Mouse (Mus musculus): ENCODE data around the gene Lamtor2. TPM values are rescaled to one million over a fixed set of nuclear protein-coding genes. Genes with fewer than 3 reads are reported as not detected.

The Lamtor2 gene
- polyA plus RNA-seq, 1 experiment, result 154 TPM

GRCm38 (mm10) chr3:88509250-88509649 is 43.6 kb downstream of the Lamtor2 start:
- H3K27ac ChIP-seq (ENCODE audit: insufficient read depth, low read depth, low read length), result peak overlapping the region; percentile 82
- peaks cover 56% of the 10 kb centered on the region for H3K4me1 ChIP-seq (ENCODE audit: control insufficient read depth, insufficient read depth, low read length)
- peak overlapping the region; percentile 62 for H3K4me3 ChIP-seq (ENCODE audit: insufficient read depth, low read length)
- TF ChIP-seq POLR2A (IDR thresholded peaks at IDR 0.05; ENCODE audit: borderline replicate concordance, low read depth, low read length), result no peak
- TF ChIP-seq CTCF (IDR thresholded peaks at IDR 0.05; ENCODE audit: low read depth, low read length), result no peak

DNA sequence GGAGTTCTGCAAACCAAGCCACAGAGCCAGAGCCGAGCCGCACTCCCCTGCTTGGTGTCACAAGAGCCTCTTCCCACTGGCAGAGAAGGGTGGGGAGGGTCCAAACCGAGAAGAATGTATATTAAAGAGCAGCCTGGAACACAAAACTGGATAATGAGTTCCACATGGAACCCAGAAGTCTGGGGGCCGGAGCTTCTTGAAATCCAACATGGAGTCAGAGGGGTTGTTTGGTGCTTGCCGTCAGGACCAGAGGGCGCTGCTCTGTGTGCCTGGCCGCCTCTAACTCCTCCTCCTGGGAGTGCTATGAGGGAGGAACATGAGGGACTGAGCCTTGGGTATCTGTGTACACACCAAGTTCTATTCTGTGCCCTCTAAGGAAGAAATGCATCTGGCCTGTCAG is 47.1 kb downstream of the Lamtor2 start:
- Histone ChIP-seq H3K4me3 (ENCODE audit: insufficient read depth, low read length) (no peak overlapping the region), H3K27ac (ENCODE audit: insufficient read depth, low read depth, low read length) (no peak overlapping the region), H3K4me1 (ENCODE audit: control insufficient read depth, insufficient read depth, low read length) (peaks cover 38% of the 10 kb centered on the region)
- TF ChIP-seq CTCF (IDR thresholded peaks at IDR 0.05; ENCODE audit: low read depth, low read length), result no peak
- no peak for TF ChIP-seq POLR2A (IDR thresholded peaks at IDR 0.05; ENCODE audit: borderline replicate concordance, low read depth, low read length)

DNA sequence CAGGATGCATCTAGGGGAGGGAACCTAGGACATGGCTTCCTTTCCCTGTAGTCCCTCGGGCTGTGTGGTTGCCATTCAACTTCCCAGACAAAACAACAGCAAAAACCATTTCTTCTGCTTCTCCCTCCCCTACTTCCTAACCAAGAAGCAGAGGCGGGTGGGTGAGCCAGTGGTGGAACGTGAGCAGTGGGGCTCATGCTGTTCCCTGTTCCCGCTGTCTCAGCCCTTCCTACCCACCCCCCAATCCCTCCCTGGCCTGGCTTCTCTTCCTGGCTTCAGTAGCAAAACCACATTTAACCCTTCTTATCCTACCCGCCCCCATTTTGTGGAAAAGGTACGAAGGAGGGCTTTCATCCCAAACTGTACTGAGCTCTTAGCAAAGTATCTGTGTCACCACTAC is 47.8 kb downstream of the Lamtor2 start:
- peak overlapping the region; percentile 92 for H3K27ac ChIP-seq (ENCODE audit: insufficient read depth, low read depth, low read length)
- TF ChIP-seq CTCF (IDR thresholded peaks at IDR 0.05; ENCODE audit: low read depth, low read length) (no peak), POLR2A (IDR thresholded peaks at IDR 0.05; ENCODE audit: borderline replicate concordance, low read depth, low read length) (no peak)
- H3K4me3 ChIP-seq (ENCODE audit: insufficient read depth, low read length), result no peak overlapping the region
- peaks cover 32% of the 10 kb centered on the region for H3K4me1 ChIP-seq (ENCODE audit: control insufficient read depth, insufficient read depth, low read length)

DNA sequence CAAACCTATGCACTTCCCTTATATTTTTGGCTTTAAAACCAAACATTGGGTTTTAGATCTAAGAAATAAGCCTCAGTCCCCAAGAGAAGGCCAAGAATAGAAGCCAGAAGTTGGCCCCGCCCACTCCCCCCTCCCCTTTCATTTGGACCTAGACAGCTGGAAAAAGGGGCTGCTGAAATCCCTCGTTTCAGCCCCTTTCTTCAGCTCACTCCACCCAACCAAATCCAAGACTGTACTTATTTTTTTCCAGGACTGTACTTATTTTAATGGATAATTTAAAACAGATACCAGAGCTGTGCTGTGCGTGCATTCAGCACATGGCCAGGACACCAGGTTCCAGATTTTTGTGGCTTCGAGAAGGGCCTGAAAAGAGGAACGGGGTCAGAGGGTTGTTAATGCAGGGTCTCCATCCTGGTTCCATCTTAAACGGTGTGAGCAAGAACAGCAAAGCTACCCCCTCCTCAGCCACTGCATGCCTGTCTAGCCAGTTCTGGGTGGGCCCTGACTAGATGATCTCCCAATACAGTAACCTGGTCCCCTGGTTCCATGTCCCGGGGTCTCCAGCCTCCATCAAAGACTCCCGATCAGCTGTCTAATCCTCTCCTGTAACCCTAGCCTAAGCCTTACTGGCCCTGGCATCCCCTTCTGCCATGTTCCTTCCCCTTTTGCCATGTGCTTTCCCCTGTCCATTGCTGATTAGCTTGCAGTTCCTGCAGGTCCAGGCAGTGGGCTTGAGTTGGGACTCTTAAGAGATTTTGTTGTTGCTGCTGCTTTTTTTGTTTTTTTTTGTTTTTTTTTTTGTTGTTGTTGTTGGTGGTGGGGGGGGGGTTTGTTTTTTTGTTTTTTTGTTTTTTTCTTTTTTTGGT is 48.8 kb downstream of the Lamtor2 start:
- peak overlapping the region; percentile 92 for H3K27ac ChIP-seq (ENCODE audit: insufficient read depth, low read depth, low read length)
- no peak for TF ChIP-seq CTCF (IDR thresholded peaks at IDR 0.05; ENCODE audit: low read depth, low read length)
- no peak for TF ChIP-seq POLR2A (IDR thresholded peaks at IDR 0.05; ENCODE audit: borderline replicate concordance, low read depth, low read length)
- peak overlapping the region; percentile 20; the same call in 1 of the 2 replicates for H3K4me3 ChIP-seq (ENCODE audit: insufficient read depth, low read length)
- H3K4me1 ChIP-seq (ENCODE audit: control insufficient read depth, insufficient read depth, low read length), result peaks cover 34% of the 10 kb centered on the region

DNA sequence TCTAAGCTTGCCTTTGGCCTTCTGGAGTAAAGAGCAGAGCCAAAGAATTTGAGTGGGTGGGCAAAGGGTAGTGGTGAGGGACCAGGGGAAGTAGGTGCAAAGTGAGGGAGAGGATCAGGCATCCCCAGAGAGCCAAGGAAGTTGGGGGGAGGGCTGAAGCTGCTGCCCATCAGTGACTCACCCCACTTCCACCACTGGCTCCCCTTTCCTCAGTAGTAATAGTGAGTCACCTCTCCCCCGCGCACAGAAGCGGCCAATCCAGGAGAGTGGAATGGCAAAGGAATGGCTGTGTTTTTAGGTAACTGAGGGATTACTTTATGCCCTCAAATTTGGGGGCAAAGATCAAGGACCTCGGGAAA is 49.4 kb downstream of the Lamtor2 start:
- TF ChIP-seq POLR2A (IDR thresholded peaks at IDR 0.05; ENCODE audit: borderline replicate concordance, low read depth, low read length) (no peak), CTCF (IDR thresholded peaks at IDR 0.05; ENCODE audit: low read depth, low read length) (no peak)
- peak overlapping the region; percentile 92 for H3K27ac ChIP-seq (ENCODE audit: insufficient read depth, low read depth, low read length)
- peak overlapping the region; percentile 20 for H3K4me3 ChIP-seq (ENCODE audit: insufficient read depth, low read length)
- H3K4me1 ChIP-seq (ENCODE audit: control insufficient read depth, insufficient read depth, low read length), result peaks cover 34% of the 10 kb centered on the region

GRCm38 (mm10) chr3:88502641-88503504 is 50.0 kb downstream of the Lamtor2 start:
- H3K4me1 ChIP-seq (ENCODE audit: control insufficient read depth, insufficient read depth, low read length), result peaks cover 38% of the 10 kb centered on the region
- TF ChIP-seq CTCF (IDR thresholded peaks at IDR 0.05; ENCODE audit: low read depth, low read length) (no peak), POLR2A (IDR thresholded peaks at IDR 0.05; ENCODE audit: borderline replicate concordance, low read depth, low read length) (peak; percentile 97)
- H3K4me3 ChIP-seq (ENCODE audit: insufficient read depth, low read length), result peak overlapping the region; percentile 96
- H3K27ac ChIP-seq (ENCODE audit: insufficient read depth, low read depth, low read length), result peak overlapping the region; percentile 92

DNA sequence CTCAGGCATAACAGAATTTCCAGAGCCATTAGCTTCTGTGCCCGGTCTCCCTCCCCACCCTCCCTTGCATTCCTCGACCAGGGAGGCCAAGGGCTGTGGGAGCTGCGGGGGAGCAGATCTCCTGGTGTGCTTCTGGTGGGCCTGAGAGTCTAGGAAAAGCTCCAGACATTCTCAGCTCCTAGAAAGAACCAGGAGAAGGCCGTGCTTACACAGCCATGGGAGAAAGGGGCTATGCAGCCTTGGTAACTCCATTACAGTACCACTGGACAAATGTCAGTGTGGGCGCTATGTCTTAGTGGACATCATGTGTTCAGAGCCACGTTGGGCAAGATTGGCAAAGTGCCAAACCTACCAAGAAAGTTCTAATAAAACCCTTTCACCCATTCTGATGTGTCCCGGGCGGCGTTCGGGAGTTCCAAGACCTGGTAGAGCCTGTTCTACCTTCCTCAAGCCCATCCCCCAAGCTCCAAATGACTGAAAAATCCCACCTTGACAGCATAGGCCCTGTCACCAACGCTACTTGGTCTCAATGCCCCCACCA is 50.8 kb downstream of the Lamtor2 start:
- H3K4me1 ChIP-seq (ENCODE audit: control insufficient read depth, insufficient read depth, low read length), result peaks cover 45% of the 10 kb centered on the region
- TF ChIP-seq CTCF (IDR thresholded peaks at IDR 0.05; ENCODE audit: low read depth, low read length), result no peak
- no peak for TF ChIP-seq POLR2A (IDR thresholded peaks at IDR 0.05; ENCODE audit: borderline replicate concordance, low read depth, low read length)
- peak overlapping the region; percentile 96 for H3K4me3 ChIP-seq (ENCODE audit: insufficient read depth, low read length)
- H3K27ac ChIP-seq (ENCODE audit: insufficient read depth, low read depth, low read length), result peak overlapping the region; percentile 92

DNA sequence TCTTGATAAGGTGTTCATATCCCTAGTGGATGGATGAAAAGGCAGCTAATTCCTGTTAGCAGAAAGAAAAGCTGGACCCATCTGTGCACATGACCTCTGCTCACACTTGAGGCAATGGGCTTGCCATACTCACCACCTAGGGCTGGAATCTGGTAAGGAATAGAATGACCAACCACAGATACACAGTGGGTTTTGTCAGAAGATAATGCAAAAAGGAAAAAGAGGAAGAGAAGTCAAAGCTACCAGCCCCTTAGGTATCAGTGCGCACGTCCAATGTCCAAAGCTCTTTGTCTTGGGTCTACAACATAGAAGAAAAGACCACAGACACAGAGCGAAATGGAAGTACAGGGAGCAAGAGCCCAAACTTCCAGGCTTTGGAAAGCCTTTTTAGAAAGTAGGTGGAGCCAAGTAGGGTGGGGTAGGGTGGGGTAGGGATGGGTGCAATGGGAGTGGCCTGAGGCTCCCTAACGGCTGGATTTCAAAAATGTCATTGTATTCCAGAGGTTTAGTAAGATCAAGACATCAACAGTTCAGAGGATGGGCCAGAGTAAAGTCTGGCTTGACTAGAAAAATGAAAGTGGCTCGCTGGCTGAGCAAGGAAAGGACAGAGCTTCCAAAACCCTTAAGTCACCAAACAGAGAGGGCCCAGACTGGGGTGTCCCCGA is 51.4 kb downstream of the Lamtor2 start:
- H3K4me1 ChIP-seq (ENCODE audit: control insufficient read depth, insufficient read depth, low read length), result peaks cover 45% of the 10 kb centered on the region
- H3K27ac ChIP-seq (ENCODE audit: insufficient read depth, low read depth, low read length), result peak overlapping the region; percentile 92
- peak overlapping the region; percentile 96 for H3K4me3 ChIP-seq (ENCODE audit: insufficient read depth, low read length)
- TF ChIP-seq CTCF (IDR thresholded peaks at IDR 0.05; ENCODE audit: low read depth, low read length), result no peak
- TF ChIP-seq POLR2A (IDR thresholded peaks at IDR 0.05; ENCODE audit: borderline replicate concordance, low read depth, low read length), result no peak

- no peak for TF ChIP-seq POLR2A (IDR thresholded peaks at IDR 0.05; ENCODE audit: borderline replicate concordance, low read depth, low read length)
- TF ChIP-seq CTCF (IDR thresholded peaks at IDR 0.05; ENCODE audit: low read depth, low read length), result no peak
- Histone ChIP-seq H3K27ac (ENCODE audit: insufficient read depth, low read depth, low read length) (peak overlapping the region; percentile 6), H3K4me1 (ENCODE audit: control insufficient read depth, insufficient read depth, low read length) (peaks cover 45% of the 10 kb centered on the region), H3K4me3 (ENCODE audit: insufficient read depth, low read length) (peak overlapping the region; percentile 96)
Measured at GRCm38 (mm10) chr3:88500655-88501365, 52.1 kb downstream of the Lamtor2 start.

Data from bone marrow macrophage, adult 2 months (primary cell).